Mouse (Mus musculus) neutrophil, adult 65 days (primary cell): ENCODE measurements around the gene Lrig3. TPM values are rescaled to one million over a fixed set of nuclear protein-coding genes. Genes with fewer than 3 reads are reported as not detected.

Experiments
- total RNA-seq: library from RNA; stranded (reverse); gene quantifications from 2 replicates; pipeline ENCODE4 v1.2.4, GENCODE M21; 2023

The Lrig3 gene
- 0.11 and 0.60 TPM in 2 replicates for total RNA-seq

GRCm38 (mm10) chr10:125965968-125966480 is at the start of gene Lrig3:
Lrig3 (plus strand) TSS chr10:125966168.

